Mouse (Mus musculus) 3134 (cell line): Measurements from ENCODE around the gene Gpr3.

Source experiments
- DNase-seq: peaks from one replicate; pipeline ENCODE4 v3.0.0-alpha.2; 2011; ENCODE audit warnings: low spot score; ENCODE audit not compliant: insufficient read length; ENCODE audit errors: extremely low read depth

The Gpr3 gene

GRCm38 (mm10) chr4:133174361-133174760 is 38.0 kb downstream of the Gpr3 start:
- DNase-seq = no peak

- DNase-seq = no peak
Observed at GRCm38 (mm10) chr4:133172451-133172850, 39.9 kb downstream of the Gpr3 start.

GRCm38 (mm10) chr4:133170616-133171015 is 41.7 kb downstream of the Gpr3 start:
- no peak for DNase-seq

- DNase-seq = no peak
Observed at GRCm38 (mm10) chr4:133170056-133170524, 42.2 kb downstream of the Gpr3 start.

GRCm38 (mm10) chr4:133169237-133170055 is 42.9 kb downstream of the Gpr3 start:
- no peak for DNase-seq

GRCm38 (mm10) chr4:133166773-133167172 is 45.6 kb downstream of the Gpr3 start:
- no peak for DNase-seq

- DNase-seq = no peak
Observed at GRCm38 (mm10) chr4:133162196-133162595, 50.1 kb downstream of the Gpr3 start.

- DNase-seq = no peak
Observed at GRCm38 (mm10) chr4:133160821-133161220, 51.5 kb downstream of the Gpr3 start.

- no peak for DNase-seq
Observed at GRCm38 (mm10) chr4:133160211-133160610, 52.1 kb downstream of the Gpr3 start.

- DNase-seq = no peak
Observed at GRCm38 (mm10) chr4:133159646-133160045, 52.7 kb downstream of the Gpr3 start.
